Mouse (Mus musculus) lung, postnatal 14 days (tissue): ENCODE data around the gene Dsel.

Experiments
- DNase-seq: peaks from one replicate; pipeline ENCODE4 v3.0.0; 2021

Dsel gene

DNA sequence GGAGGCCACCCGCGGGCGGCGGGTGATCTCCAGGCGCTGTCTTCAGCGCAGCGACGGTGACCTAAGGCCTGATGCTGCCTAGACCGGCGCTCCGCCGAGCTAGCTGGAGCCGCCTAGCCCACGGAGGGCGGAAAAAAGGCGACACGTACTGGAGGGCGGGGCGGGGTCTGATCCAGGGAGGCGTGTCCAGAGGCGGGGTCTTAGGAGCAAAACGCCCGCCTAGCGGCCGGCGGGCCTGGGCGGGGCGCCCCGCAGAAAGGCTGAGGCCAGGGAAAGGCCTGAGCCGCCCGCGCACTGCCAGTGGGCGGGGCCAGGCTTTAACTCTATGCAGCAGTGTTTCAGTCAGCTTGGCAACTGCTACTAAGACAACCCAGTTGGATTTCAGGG lies at the start of gene Dsel:
Gene Dsel, minus strand, starts transcription at position 140 of the 387 bp plus-strand sequence.
- peak; percentile 96 for DNase-seq

- DNase-seq, result no peak
Measured at GRCm38 (mm10) chr1:111911424-111911823, 46.7 kb upstream of the Dsel start.

- no peak for DNase-seq
Measured at GRCm38 (mm10) chr1:111883336-111883735, 18.6 kb upstream of the Dsel start.

DNA sequence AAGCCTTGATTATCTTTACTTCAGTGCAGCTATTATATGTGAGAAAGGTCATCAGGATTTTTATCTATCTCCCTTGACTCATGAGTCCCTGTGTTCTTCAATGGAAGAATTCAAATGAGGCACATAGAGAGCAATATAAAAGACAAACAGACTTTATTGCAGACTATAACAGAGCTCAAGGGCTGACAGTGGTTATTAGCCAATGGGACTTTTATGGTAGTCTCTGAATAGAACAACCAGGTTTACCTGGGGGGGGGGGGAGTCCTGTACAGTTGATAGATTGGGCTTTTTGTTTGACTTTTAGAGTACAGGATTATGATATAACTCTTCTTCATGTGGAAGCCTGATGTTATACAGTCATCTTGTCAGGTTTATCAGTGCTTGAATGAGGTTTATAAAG lies 11.1 kb upstream of the Dsel start:
- DNase-seq, result no peak

DNA sequence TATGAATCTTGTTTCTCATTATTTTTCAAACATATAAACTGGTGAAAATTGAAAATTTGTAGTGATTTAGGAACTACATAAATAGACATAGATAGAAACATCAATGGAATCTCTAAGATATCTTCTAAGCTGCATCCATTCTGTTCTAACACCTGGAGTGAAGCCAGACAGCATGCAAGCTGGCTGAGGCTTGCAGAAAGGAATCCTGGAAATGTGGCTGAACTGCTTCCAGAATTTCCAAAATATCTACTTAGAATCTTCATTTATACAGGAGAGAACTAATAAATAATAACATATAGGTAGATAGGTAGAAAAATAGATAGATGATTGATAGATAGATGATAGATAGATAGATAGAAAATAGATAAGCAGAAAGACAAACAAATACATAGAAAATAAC lies 8.5 kb upstream of the Dsel start:
- no peak for DNase-seq

DNA sequence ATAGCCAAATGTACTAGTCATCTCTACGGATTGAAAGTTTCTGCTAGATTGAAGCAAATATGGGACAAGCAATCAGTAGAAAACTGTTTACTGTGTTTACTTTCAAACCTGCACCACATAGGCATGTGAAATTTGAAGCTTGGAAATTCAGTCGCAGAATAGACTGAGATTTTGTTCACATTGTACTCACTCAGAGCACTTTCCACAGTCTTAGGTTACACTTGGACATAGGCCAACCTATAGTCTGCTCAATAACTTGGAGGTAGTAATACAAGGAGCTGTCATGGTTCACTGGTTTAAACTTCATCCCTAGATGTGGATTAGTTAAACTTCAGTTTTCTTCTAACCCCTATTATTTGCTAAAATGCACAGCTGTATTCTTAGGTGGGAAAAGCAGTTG lies 749 bp upstream of the Dsel start:
- DNase-seq, result no peak

GRCm38 (mm10) chr1:111864063-111864778 lies 497 bp downstream of the Dsel start:
- DNase-seq, result peak; percentile 66

- no peak for DNase-seq
Measured at GRCm38 (mm10) chr1:111857852-111858251, 6.9 kb downstream of the Dsel start.

DNA sequence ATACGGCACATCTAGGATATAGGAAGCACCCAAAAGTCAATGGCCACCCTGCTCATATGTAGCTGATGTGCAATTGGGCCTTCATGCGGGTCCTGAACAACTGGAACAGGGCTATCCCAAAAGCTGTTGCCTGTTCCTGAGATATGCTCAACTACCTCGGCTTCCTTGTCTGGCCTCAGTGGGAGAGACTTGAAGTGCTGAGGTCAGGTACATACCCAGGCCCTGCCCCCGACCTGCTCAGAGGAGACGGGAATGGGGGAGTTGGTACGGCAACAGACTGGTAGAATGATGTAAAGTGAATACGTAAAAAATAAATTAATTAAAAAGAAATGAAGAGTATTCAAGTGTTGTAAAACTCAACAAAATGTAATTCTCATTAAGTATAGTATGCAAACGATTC lies 12.3 kb downstream of the Dsel start:
- DNase-seq, result no peak

GRCm38 (mm10) chr1:111833583-111834225 lies 31.0 kb downstream of the Dsel start:
- no peak for DNase-seq
